ENCODE assay signal across 10 mouse cellular contexts in the genomic region with DNA sequence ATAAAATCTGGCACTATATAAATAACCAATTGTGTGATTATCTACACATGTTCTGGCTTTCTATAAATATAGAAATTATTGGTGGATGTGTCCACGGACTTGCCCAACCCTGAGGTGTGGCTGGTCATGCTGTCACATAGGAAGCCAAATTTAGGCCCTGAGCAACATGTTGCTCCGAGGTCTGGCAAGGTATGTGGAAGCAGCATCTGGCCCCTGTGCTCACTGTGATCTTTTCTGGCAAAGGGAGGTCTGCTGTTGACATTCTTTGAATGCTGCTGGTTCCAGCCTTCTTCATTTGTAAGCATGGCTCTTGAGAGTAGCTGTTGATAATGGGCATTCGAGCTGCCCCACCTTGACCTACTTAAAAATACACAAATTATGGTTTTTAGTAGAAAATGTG. TPM values are rescaled to one million over a fixed set of nuclear protein-coding genes. Genes with fewer than 3 reads are reported as not detected.
DNase-seq lines count a peak whose midpoint lies in the region; ATAC-seq and TF ChIP-seq lines count a peak whose summit lies in the region.
"Had no signal": no experiment of that assay in that cellular context is flagged by ENCODE, and none has a peak within 500 bp of the region (broad histone marks: within the 10 kb centered on the region; RNA-seq: fewer than 3 reads in every experiment).

No protein-coding gene starts in this region.

- no peaks in the 10 kb centered on the region for H3K27me3 ChIP-seq in forebrain, embryonic 15.5 days
- H3K27me3 ChIP-seq in forebrain, embryonic 10.5 days (ENCODE audit: poor library complexity, severe bottlenecking) = no peaks in the 10 kb centered on the region
- no peaks in the 10 kb centered on the region for H3K27me3 ChIP-seq in midbrain, postnatal 0 days (ENCODE audit: insufficient read depth, low read length)

- no peak for ATAC-seq in forebrain, embryonic 15.5 days (replicated peaks)
- no peak for ATAC-seq in midbrain, postnatal 0 days (ENCODE audit: low FRiP score)

- H3K36me3 ChIP-seq in forebrain, embryonic 15.5 days = no peaks in the 10 kb centered on the region
- H3K36me3 ChIP-seq in forebrain, embryonic 10.5 days (replicated peaks) = no peaks in the 10 kb centered on the region
- H3K36me3 ChIP-seq in midbrain, postnatal 0 days (ENCODE audit: insufficient read depth, low read length) = no peaks in the 10 kb centered on the region

- 0 out of 2 replicates have a peak overlapping the region, but pooled peaks have one; percentile 14 for H3K27ac ChIP-seq in forebrain, embryonic 15.5 days (replicated peaks)
- no peak overlapping the region for H3K27ac ChIP-seq in forebrain, embryonic 10.5 days
- no peak overlapping the region for H3K27ac ChIP-seq in midbrain, postnatal 0 days (ENCODE audit: low read depth, low read length)
- H3K27ac ChIP-seq: liver, embryonic 14.5 days had no signal

- H3K4me1 ChIP-seq in forebrain, embryonic 15.5 days = peaks cover 34% of the 10 kb centered on the region
- peaks cover 28% of the 10 kb centered on the region for H3K4me1 ChIP-seq in forebrain, embryonic 10.5 days
- H3K4me1 ChIP-seq in midbrain, postnatal 0 days (ENCODE audit: insufficient read depth, low read length) = no peaks in the 10 kb centered on the region

- no peaks in the 10 kb centered on the region for H3K9me3 ChIP-seq in forebrain, embryonic 15.5 days
- H3K9me3 ChIP-seq in forebrain, embryonic 10.5 days = no peaks in the 10 kb centered on the region
- no peaks in the 10 kb centered on the region for H3K9me3 ChIP-seq in midbrain, postnatal 0 days (ENCODE audit: low read length)

- TF ChIP-seq CTCF in midbrain, postnatal 0 days (IDR thresholded peaks at IDR 0.05) = no peak

- 45% methylated on average over 3 of the region's 3 CpGs for WGBS in forebrain, embryonic 15.5 days
- 87% methylated on average over 3 of the region's 3 CpGs for WGBS in forebrain, embryonic 10.5 days
- 76% methylated on average over 3 of the region's 3 CpGs for WGBS in midbrain, postnatal 0 days

- H3K9ac ChIP-seq in forebrain, embryonic 15.5 days (replicated peaks) = no peak overlapping the region
- H3K9ac ChIP-seq in midbrain, postnatal 0 days (replicated peaks; ENCODE audit: low read length, poor library complexity, severe bottlenecking) = no peak overlapping the region
- H3K9ac ChIP-seq: liver, embryonic 14.5 days had no signal

- no peak for DNase-seq in forebrain, embryonic 10.5 days (ENCODE audit: extremely low spot score, low spot score)
- DNase-seq in 416B (ENCODE audit: low read depth) = peak; percentile 37
- peak; percentile 67 to 68 for DNase-seq in cerebellum, postnatal 10 days
- DNase-seq in heart, postnatal 25 days (ENCODE audit: low spot score) = peak; percentile 31
- no peak for DNase-seq in midbrain, postnatal 0 days (ENCODE audit: low spot score)
- DNase-seq in spleen, adult 18-20 months = no peak
- DNase-seq in thymus, postnatal 14 days = no peak
- DNase-seq: right cerebral cortex, postnatal 25 days had no signal

- peak overlapping the region; percentile 14; the same call in 1 of the 2 replicates for H3K4me2 ChIP-seq in forebrain, embryonic 15.5 days (replicated peaks)
- no peak overlapping the region for H3K4me2 ChIP-seq in midbrain, postnatal 0 days (ENCODE audit: low read depth, low read length, poor library complexity, severe bottlenecking)

- intact Hi-C loops in heart, postnatal 25 days (cut with DNase I) = loop anchor here (5.0 to 10.0 kb wide), 3 partner anchors 454 to 664 kb away; no protein-coding TSS in a partner anchor

- no peak overlapping the region for H3K4me3 ChIP-seq in forebrain, embryonic 15.5 days
- no peak overlapping the region for H3K4me3 ChIP-seq in forebrain, embryonic 10.5 days
- H3K4me3 ChIP-seq in midbrain, postnatal 0 days (ENCODE audit: low read depth, low read length) = no peak overlapping the region

RNA-seq across cellular contexts. Expression of gene Zbtb20, which starts 35.0 kb away (rescaled TPM):
- polyA plus RNA-seq in forebrain, embryonic 15.5 days (2015; fragmentation: Nextera tagmentation; extraction: Ambion mirVana) = 143 and 149 TPM in 2 replicates
- polyA plus RNA-seq in forebrain, embryonic 10.5 days (2016; fragmentation: Nextera tagmentation; extraction: Ambion mirVana) = 15.9 and 17.3 TPM in 2 replicates
- total RNA-seq in heart, postnatal 25 days (2021) = 100 to 1,000 TPM; 167 to 189 TPM
- 25.2 and 31.3 TPM in 2 replicates for total RNA-seq in midbrain, postnatal 0 days (2014; rRNA removed)
- 29.4 and 38.0 TPM in 2 replicates for polyA plus RNA-seq in midbrain, postnatal 0 days (2015; fragmentation: Nextera tagmentation; extraction: Ambion mirVana)

Comparison
In these comparisons a context has a peak if more than half of its experiments do, and no peak if none do; other contexts are left out.
1. DNase-seq: peak in 416B (single experiment), cerebellum, postnatal 10 days (2 of 2) and heart, postnatal 25 days (single experiment); none in forebrain, embryonic 10.5 days (single experiment), midbrain, postnatal 0 days (single experiment), spleen, adult 18-20 months (0 of 2) and thymus, postnatal 14 days (single experiment).